Mouse (Mus musculus) gastrocnemius, adult 2 months (tissue): ENCODE results near the gene Lrrc29. TPM values are rescaled to one million over a fixed set of nuclear protein-coding genes. Genes with fewer than 3 reads are reported as not detected.

Source experiments
- DNase-seq: peaks from one replicate; pipeline ENCODE4 v3.0.0; 2022
- H3K27ac ChIP-seq: fragments of 200-600 bp; 2 replicates; pipeline ENCODE4 v1.8.1; 2022; ENCODE audit warnings: mild to moderate bottlenecking
- H3K4me3 ChIP-seq: fragments of 200-600 bp; 2 replicates; pipeline ENCODE4 v1.8.1; 2022; ENCODE audit warnings: mild to moderate bottlenecking, moderate library complexity
- CTCF ChIP-seq: fragments of 200-600 bp; IDR thresholded peaks from 2 replicates; pipeline ENCODE4 v1.8.1; 2022; ENCODE audit warnings: antibody characterized with exemption, mild to moderate bottlenecking, moderate library complexity
- intact Hi-C: fragments of 180-260 bp; cut with DNase I; formaldehyde crosslinking; loops from one replicate; pipeline ENCODE4 v1.15.1; 2025
- total RNA-seq, 2 experiments: library from RNA; stranded (reverse); gene quantifications; 2 replicates each; pipeline ENCODE4 v1.2.3; 2021

The Lrrc29 gene
- total RNA-seq, 2 experiments from 2014 or later, result 0.99 to 1.3 TPM

GRCm38 (mm10) chr8:105353583-105354135 is 27.6 kb upstream of the Lrrc29 start:
- no peak overlapping the region for H3K27ac ChIP-seq
- intact Hi-C loops, result no loop called here
- no peak for TF ChIP-seq CTCF
- peak; percentile 15 for DNase-seq
- no peak overlapping the region for H3K4me3 ChIP-seq

- H3K27ac ChIP-seq, result no peak overlapping the region
- intact Hi-C loops, result no loop called here
- H3K4me3 ChIP-seq, result no peak overlapping the region
- no peak for TF ChIP-seq CTCF
- DNase-seq, result no peak
Observed at GRCm38 (mm10) chr8:105350186-105350585, 24.1 kb upstream of the Lrrc29 start.

GRCm38 (mm10) chr8:105349096-105349771 is 23.2 kb upstream of the Lrrc29 start:
- no peak for TF ChIP-seq CTCF
- peak; percentile 63 for DNase-seq
- H3K27ac ChIP-seq, result peak overlapping the region; percentile 39
- intact Hi-C loops, result no loop called here
- H3K4me3 ChIP-seq, result peak overlapping the region; percentile 88

GRCm38 (mm10) chr8:105348450-105349095 is 22.5 kb upstream of the Lrrc29 start, which contains the start of gene Slc9a5:
TSS of gene Slc9a5 (plus strand) at chr8:105348843.
- intact Hi-C loops, result no loop called here
- TF ChIP-seq CTCF, result peak; percentile 27; the same call in 1 of the 2 replicates
- Histone ChIP-seq H3K4me3 (peak within 1 kb of the TSS; percentile 88), H3K27ac (peak within 1 kb of the TSS; percentile 94)
- DNase-seq, result peak; percentile 62

- DNase-seq, result peak; percentile 97
- peak; percentile 33 for TF ChIP-seq CTCF
- peak within 1 kb of the TSS; percentile 94 for H3K27ac ChIP-seq
- intact Hi-C loops, result no loop called here
- H3K4me3 ChIP-seq, result peak within 1 kb of the TSS; percentile 88
Observed at GRCm38 (mm10) chr8:105347428-105348221, 21.5 kb upstream of the Lrrc29 start, which contains the start of gene Fhod1. TSS of gene Fhod1 (minus strand) at chr8:105347953.

- Histone ChIP-seq H3K4me3 (peak overlapping the region; percentile 88), H3K27ac (peak overlapping the region; percentile 94)
- DNase-seq, result peak; percentile 89
- no peak for TF ChIP-seq CTCF
- intact Hi-C loops, result no loop called here
Observed at GRCm38 (mm10) chr8:105346611-105347427, 20.7 kb upstream of the Lrrc29 start.

- Histone ChIP-seq H3K27ac (peak overlapping the region; percentile 94), H3K4me3 (peak overlapping the region; percentile 88)
Observed at GRCm38 (mm10) chr8:105345061-105345975, 19.2 kb upstream of the Lrrc29 start.

GRCm38 (mm10) chr8:105343791-105344574 is 17.9 kb upstream of the Lrrc29 start:
- DNase-seq, result peak; percentile 31
- Histone ChIP-seq H3K4me3 (peak overlapping the region; percentile 88), H3K27ac (peak overlapping the region; percentile 94)
- no peak for TF ChIP-seq CTCF
- intact Hi-C loops, result no loop called here

More at GRCm38 (mm10) chr8:105345061-105345975, 19.2 kb upstream of the Lrrc29 start:
- intact Hi-C loops, result no loop called here
- DNase-seq, result peak; percentile 73
- no peak for TF ChIP-seq CTCF

- intact Hi-C loops, result no loop called here
- no peak for TF ChIP-seq CTCF
- Histone ChIP-seq H3K27ac (no peak overlapping the region; the same call in 1 of the 2 replicates), H3K4me3 (no peak overlapping the region)
- no peak for DNase-seq
Observed at GRCm38 (mm10) chr8:105342768-105343167, 16.7 kb upstream of the Lrrc29 start.

GRCm38 (mm10) chr8:105341399-105341798 is 15.3 kb upstream of the Lrrc29 start:
- Histone ChIP-seq H3K4me3 (no peak overlapping the region; the same call in 1 of the 2 replicates), H3K27ac (peak overlapping the region; percentile 83)
- peak; percentile 21 for DNase-seq
- intact Hi-C loops, result no loop called here
- no peak for TF ChIP-seq CTCF
